Mouse (Mus musculus) cortical plate, adult 2 months (tissue): ENCODE measurements at regions not wholly inside any gene's neighbourhood (a gene's known extent, or its start where the extent isn't known, plus 50 kb on each side); places are given as distances from the start of the nearest gene placed in this dataset.
A peak's percentile ranks its signal among the peaks of the same experiment; 100 is the strongest.

Experiments used
- H3K27ac ChIP-seq: fragments of 200-500 bp; 2 replicates; pipeline ENCODE4 v1.5.1; 2012; ENCODE audit warnings: low read length, control low read depth, inconsistent platforms; ENCODE audit not compliant: insufficient read depth
- H3K4me1 ChIP-seq: fragments of 200-500 bp; 2 replicates; pipeline ENCODE4 v1.6.1; 2011; ENCODE audit warnings: low read length; ENCODE audit not compliant: control insufficient read depth, insufficient read depth
- H3K4me3 ChIP-seq: fragments of 200-500 bp; 2 replicates; pipeline ENCODE4 v1.5.1; 2011; ENCODE audit warnings: mild to moderate bottlenecking, low read length, control low read depth; ENCODE audit not compliant: insufficient read depth
- CTCF ChIP-seq: fragments of 200-500 bp; IDR thresholded peaks from 2 replicates; pipeline ENCODE4 v1.5.1; 2011; ENCODE audit warnings: mild to moderate bottlenecking, control low read depth, low read length; ENCODE audit not compliant: insufficient read depth; ENCODE audit errors: extremely low read depth
- POLR2A ChIP-seq: fragments of 200-500 bp; IDR thresholded peaks from 2 replicates; pipeline ENCODE4 v1.6.1; 2011; ENCODE audit warnings: mild to moderate bottlenecking, low read length, control low read depth; ENCODE audit not compliant: insufficient read depth; ENCODE audit errors: extremely low read depth

DNA sequence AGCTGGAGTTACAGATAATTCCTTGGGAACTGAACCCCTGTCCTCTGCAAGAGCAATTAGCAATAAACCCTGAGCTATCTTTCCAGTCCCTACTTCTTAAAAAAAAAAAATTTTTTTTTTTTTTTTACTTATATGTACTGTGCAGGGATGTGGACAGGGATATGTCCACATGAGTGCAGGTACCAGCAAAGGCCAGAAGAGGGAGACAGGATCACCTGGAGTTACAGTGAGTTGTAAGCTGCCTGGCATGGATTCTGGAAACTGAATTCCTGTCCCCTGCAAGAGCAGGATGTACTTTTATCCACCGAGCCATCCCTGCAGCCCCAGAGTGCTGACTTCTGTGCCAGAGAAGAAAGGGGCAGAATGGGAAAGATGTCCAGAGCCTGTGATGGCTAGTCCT lies 58.4 kb upstream of the Ttc34 start:
- TF ChIP-seq POLR2A: no peak
- TF ChIP-seq CTCF: no peak
- H3K4me3 ChIP-seq: no peak overlapping the region

GRCm38 (mm10) chr4:154781391-154781790 lies 55.9 kb upstream of the Ttc34 start:
- H3K4me3 ChIP-seq: no peak overlapping the region
- no peak overlapping the region for H3K27ac ChIP-seq
- no peaks in the 10 kb centered on the region for H3K4me1 ChIP-seq
- TF ChIP-seq CTCF (no peak), POLR2A (no peak)

More for the DNA sequence above, 58.4 kb upstream of the Ttc34 start:
- no peak overlapping the region for H3K27ac ChIP-seq
- no peaks in the 10 kb centered on the region for H3K4me1 ChIP-seq

- H3K4me1 ChIP-seq: no peaks in the 10 kb centered on the region
- no peak for TF ChIP-seq CTCF
- no peak for TF ChIP-seq POLR2A
- H3K4me3 ChIP-seq: no peak overlapping the region
- H3K27ac ChIP-seq: no peak overlapping the region
Observed at GRCm38 (mm10) chr4:154782291-154782690, 55.0 kb upstream of the Ttc34 start.

DNA sequence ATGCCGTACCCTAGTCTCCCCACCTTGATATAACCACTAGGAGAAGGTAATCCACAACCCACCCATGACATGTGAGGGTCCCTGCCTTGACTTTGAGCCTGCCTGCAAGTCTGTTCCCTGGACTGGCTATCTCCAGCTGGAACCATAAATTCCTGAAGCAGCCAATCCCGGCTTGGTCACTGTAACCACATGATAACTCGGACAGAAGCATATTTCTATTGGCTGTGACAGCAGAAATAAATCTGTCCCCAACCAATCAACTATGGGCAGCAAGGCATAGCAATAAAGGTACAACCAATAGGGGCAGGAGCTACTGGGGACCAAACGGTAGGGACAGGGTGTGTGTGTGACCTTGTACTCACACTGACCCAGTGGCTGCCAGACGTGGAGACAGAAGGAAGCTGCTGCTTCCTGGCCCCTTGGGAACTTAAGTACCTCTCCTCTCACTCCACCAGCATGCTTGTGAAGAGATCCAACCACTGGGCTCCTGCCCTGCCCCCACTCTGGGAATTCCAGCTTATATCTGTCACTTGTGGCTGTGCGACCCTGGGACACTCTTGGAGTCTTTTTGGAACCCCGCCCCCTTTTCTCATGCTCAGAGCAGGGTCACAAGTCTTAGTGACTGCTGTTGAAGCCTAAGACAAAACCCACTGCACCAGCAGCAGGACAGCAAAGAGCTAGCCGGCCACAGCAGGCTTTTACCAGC lies 51.8 kb upstream of the Ttc34 start:
- TF ChIP-seq CTCF (no peak), POLR2A (no peak)
- H3K4me1 ChIP-seq: no peaks in the 10 kb centered on the region
- no peak overlapping the region for H3K4me3 ChIP-seq
- no peak overlapping the region for H3K27ac ChIP-seq

- TF ChIP-seq CTCF (peak; percentile 38), POLR2A (no peak)
- Histone ChIP-seq H3K4me3 (no peak overlapping the region), H3K4me1 (no peaks in the 10 kb centered on the region), H3K27ac (no peak overlapping the region)
Observed at GRCm38 (mm10) chr4:154787190-154787589, 50.1 kb upstream of the Ttc34 start.
